Mouse (Mus musculus) CD4-positive helper T cell, adult 2 months (primary cell): Measurements from ENCODE around the gene Naa38.
A peak's percentile ranks its signal among the peaks of the same experiment; 100 is the strongest.

Experiments used
- DNase-seq: peaks from one replicate; pipeline ENCODE4 v3.0.0-alpha.2; 2012; ENCODE audit warnings: low read depth, missing footprints, low spot score

The Naa38 gene

DNA sequence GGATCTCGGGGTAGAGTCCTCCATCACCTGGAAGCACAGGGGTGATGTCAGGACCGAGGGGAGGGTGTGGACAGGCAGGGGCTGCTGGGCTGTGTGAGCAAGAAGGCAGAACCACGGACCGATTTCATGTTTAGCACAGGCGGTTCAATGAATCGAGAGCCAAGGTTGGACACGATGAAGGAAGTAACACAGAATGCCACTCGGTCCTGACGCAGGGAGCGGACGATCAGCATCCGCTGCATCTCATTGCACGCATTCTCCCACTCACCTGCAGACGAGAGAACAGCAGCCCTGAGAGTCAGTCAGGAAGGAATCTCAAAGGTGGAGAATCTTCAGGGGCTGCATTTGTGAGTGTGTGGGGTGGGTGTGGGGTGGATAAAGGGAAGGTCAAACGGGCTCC lies 35.3 kb downstream of the Naa38 start:
- DNase-seq: no peak

DNA sequence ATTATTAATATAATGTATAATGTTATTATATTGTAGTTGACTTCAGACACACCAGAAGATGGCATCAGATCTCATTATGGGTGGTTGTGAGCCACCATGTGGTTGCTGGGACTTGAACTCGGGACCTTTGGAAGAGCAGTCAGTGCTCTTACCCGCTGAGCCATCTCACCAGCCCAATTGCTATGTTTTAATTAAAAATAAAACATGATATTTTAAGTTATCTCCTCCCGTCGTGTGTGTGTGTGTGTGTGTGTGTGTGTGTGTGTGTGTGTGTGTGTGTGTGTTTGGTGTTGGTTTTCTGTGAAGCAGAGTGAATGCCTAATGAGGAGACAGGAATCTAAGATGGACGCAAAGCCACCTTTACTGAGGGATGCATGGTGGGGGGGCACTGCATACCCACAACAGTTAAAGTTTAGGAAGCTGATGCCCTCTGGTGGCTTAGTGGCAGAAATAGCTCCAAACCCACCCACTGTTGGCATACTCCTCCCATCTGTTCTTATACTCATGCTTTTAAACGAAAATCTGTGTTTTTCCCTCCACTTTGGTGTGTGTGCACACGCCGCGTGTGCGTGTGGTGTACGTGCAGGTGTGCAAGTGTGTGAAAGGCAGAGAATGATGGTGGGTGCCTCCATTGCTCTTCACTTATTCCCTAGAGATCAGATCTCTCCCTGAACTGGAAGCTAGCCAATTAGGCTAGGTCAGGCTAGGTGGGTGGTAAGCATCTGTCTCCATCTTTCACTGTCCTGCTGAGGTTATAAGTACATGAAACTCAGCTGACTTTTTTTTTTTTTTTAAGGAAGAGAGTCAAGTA lies 36.7 kb downstream of the Naa38 start:
- DNase-seq: peak; percentile 85

DNA sequence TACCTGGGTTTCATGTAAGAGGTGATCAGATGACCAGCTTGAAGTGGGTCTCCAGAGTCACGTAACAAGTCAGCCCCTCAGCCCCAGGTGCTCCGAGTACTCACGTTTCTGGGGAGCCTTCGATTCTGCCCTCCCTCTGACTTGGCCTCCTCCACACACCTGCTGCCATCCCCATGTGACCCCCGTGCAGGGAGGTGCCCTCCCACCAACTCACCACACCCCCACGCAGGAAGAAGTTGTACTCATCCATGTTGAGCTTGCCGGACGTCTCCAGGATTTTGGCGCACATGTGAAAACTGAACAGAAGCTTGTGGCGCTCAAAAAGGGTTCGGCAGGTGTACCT lies 37.3 kb downstream of the Naa38 start:
- no peak for DNase-seq

DNA sequence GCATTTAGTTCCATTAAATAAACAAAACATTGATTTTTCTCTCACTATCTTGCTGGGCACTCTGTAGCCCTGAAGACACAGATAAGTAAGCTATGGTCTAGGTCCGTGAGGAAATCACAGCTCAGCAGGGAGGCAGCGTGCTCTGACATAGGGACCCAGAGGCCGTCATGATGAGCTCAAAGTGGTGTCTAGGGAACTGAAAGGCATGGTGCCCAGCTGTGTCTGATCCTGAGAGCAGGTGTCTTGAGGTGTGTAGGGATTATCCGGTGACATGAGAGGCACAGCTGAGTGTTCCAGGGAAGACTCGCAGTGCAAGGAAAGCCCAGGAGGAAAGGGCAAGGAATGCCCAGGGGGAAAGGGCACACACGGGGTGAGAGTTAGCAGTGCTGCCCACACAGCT lies 37.9 kb downstream of the Naa38 start:
- no peak for DNase-seq

DNA sequence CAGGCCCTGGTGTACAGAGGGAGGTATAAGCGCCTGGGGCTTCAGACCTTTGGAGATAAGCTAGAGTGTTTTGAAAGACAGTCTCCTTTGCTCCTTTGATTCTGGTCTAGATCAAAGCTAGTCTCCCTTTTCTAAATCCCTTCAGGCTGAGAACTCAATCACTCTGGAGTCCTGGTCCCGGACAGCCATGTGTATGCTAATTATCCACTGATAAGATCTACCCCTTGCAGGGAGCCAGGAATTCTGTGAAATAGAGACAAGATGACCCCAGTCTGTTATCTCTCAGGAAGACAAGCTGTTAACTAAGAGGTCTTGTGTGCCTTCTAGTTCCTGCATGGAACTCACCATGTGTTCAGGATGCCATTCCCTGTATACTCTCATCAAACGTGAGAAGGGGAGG lies 42.0 kb downstream of the Naa38 start:
- DNase-seq: no peak

DNA sequence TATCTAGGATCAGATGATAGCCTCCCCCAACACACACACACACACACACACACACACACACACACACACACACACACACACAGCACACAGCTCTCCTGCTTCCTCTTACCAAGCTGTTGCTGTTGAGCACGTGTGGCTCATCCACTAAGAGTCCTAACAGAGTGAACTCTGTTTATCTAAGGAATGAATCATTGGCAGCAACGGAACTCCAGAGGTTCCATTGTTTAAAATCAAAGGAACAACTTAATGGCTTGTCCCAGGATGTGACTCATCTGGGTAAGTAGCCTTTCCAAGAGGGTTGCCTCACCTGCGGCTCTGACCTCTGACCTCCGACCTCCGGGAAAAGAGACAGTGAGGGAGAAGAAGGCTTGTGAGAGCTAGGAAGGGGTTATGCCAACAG lies 48.0 kb downstream of the Naa38 start:
- no peak for DNase-seq
